Mouse (Mus musculus): ENCODE results near the gene Xrcc5.

GRCm38 (mm10) chr1:72316409-72316808 lies 9.2 kb downstream of the Xrcc5 start:
- TF ChIP-seq CTCF (IDR thresholded peaks at IDR 0.05; ENCODE audit: borderline replicate concordance, insufficient read depth, low read length) = no peak
- no peak for TF ChIP-seq POLR2A (IDR thresholded peaks at IDR 0.05; ENCODE audit: low read depth, low read length)
